Mouse (Mus musculus) lung, embryonic 15.5 days (tissue): ENCODE measurements around the gene Stard8. TPM values are rescaled to one million over a fixed set of nuclear protein-coding genes. Genes with fewer than 3 reads are reported as not detected.
A peak's percentile ranks its signal among the peaks of the same experiment; 100 is the strongest.
"Not testable (repeated sequence)": the region's sequence is repeated elsewhere in the genome, so short reads cannot be mapped to it uniquely, and the experiment has no call there.

ENCODE experiments used
- ATAC-seq: fragments of 200-750 bp; cut with Nextera tagmentation; 2 replicates; pipeline ENCODE4 v1.8.0; 2017; ENCODE audit warnings: moderate number of reproducible peaks, borderline replicate concordance; ENCODE audit not compliant: low FRiP score, low TSS enrichment; ENCODE audit errors: extremely low read depth
- H3K27ac ChIP-seq: fragments of 300-500 bp; sonication (generic); 2 replicates; pipeline ENCODE4 v1.5.1; 2015; ENCODE audit warnings: moderate library complexity, mild to moderate bottlenecking, inconsistent platforms
- H3K27me3 ChIP-seq: fragments of 300-500 bp; sonication (generic); 2 replicates; pipeline ENCODE4 v1.6.1; 2015; ENCODE audit warnings: inconsistent platforms
- H3K36me3 ChIP-seq: fragments of 300-500 bp; sonication (generic); 2 replicates; pipeline ENCODE4 v1.6.1; 2015; ENCODE audit warnings: inconsistent platforms
- H3K4me1 ChIP-seq: fragments of 300-500 bp; sonication (generic); 2 replicates; pipeline ENCODE4 v1.6.1; 2015; ENCODE audit warnings: inconsistent platforms
- H3K4me2 ChIP-seq: fragments of 300-500 bp; sonication (generic); 2 replicates; pipeline ENCODE4 v1.6.1; 2015; ENCODE audit warnings: inconsistent platforms, mild to moderate bottlenecking, moderate library complexity
- H3K4me3 ChIP-seq: fragments of 300-500 bp; sonication (generic); 2 replicates; pipeline ENCODE4 v1.5.1; 2015; ENCODE audit warnings: mild to moderate bottlenecking, inconsistent platforms
- H3K9ac ChIP-seq: fragments of 300-500 bp; sonication (generic); 2 replicates; pipeline ENCODE4 v1.6.1; 2015; ENCODE audit warnings: inconsistent platforms
- H3K9me3 ChIP-seq: fragments of 300-500 bp; sonication (generic); 2 replicates; pipeline ENCODE4 v1.6.1; 2016; ENCODE audit warnings: inconsistent platforms
- WGBS: fragments of 180-500 bp; shearing (Covaris S2); methylation state at CpG from one replicate; pipeline ENCODE4 v1.1.7; 2015; 5-methylcytosine and 5-hydroxymethylcytosine counted together
- polyA plus RNA-seq: library from polyadenylated mRNA; unstranded; fragments of >200 nt; fragmentation: Nextera tagmentation; extraction: Ambion mirVana; gene quantifications from 2 replicates; pipeline ENCODE4 v1.2.1, GENCODE M21; 2015

Stard8 gene
- polyA plus RNA-seq, 1 experiment from 2014 or later, result 16.7 TPM

GRCm38 (mm10) chrX:99067671-99068151 is 64.7 kb downstream of the Stard8 start:
- ATAC-seq, result peak; percentile 84; the same call in 1 of the 2 replicates
- WGBS, result 43% methylated on average over 9 of the region's 9 CpGs

DNA sequence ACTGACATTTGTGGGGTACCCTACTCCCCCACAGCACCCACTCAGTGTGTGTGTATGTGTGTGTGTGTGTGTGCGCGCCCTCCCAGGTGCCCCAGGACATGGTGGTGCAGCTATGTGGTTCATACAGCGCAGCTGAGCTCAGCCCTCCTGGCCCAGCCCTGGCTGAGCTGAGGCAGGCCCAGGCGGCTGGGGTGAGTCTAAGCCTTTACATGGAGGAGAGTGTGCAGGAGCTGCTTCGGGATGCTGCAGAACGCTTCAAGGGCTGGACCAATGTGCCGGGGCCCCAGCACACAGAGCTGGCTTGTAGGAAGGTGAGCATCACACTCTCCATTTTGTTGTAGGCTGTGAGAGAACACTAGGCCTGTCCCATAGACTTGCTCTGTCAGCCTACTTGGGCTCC is 68.1 kb downstream of the Stard8 start:
- ATAC-seq, result no peak
- 90% methylated on average over 7 of the region's 7 CpGs for WGBS
- H3K27me3 ChIP-seq, result peaks cover 3% of the 10 kb centered on the region; the same call in 1 of the 2 replicates

More at GRCm38 (mm10) chrX:99067671-99068151, 64.7 kb downstream of the Stard8 start:
- Histone ChIP-seq H3K9me3 (no peaks in the 10 kb centered on the region), H3K9ac (no peak overlapping the region), H3K4me1 (no peaks in the 10 kb centered on the region), H3K4me3 (no peak overlapping the region), H3K36me3 (no peaks in the 10 kb centered on the region), H3K27ac (no peak overlapping the region), H3K4me2 (no peak overlapping the region), H3K27me3 (peaks cover 3% of the 10 kb centered on the region; the same call in 1 of the 2 replicates)

DNA sequence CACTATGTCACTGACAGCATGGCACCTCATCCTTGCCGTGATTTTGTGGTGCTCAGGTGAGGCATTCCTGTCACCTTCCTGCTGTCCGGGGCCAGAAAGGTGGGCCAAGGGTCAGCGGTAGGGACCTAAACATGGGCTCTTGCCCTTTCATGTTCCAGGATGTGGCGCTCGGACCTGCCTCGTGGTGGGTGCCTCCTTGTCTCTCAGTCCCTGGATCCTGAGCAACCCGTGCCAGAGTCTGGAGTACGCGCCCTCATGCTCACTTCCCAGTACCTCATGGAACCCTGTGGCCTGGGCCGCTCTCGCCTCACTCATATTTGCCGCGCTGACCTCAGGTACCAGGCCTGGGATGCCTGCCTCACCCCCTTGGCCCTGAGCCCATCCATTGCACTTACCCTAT is 69.5 kb downstream of the Stard8 start:
- Histone ChIP-seq H3K4me1 (no peaks in the 10 kb centered on the region), H3K27ac (no peak overlapping the region), H3K27me3 (peaks cover 3% of the 10 kb centered on the region; the same call in 1 of the 2 replicates), H3K4me3 (no peak overlapping the region), H3K36me3 (no peaks in the 10 kb centered on the region), H3K4me2 (no peak overlapping the region), H3K9me3 (no peaks in the 10 kb centered on the region), H3K9ac (no peak overlapping the region)
- 89% methylated on average over 13 of the region's 13 CpGs for WGBS
- ATAC-seq, result no peak

More for the DNA sequence above, 68.1 kb downstream of the Stard8 start:
- H3K4me2 ChIP-seq, result no peak overlapping the region
- H3K36me3 ChIP-seq, result no peaks in the 10 kb centered on the region
- no peak overlapping the region for H3K27ac ChIP-seq
- H3K9me3 ChIP-seq, result no peaks in the 10 kb centered on the region
- H3K9ac ChIP-seq, result no peak overlapping the region
- H3K4me1 ChIP-seq, result no peaks in the 10 kb centered on the region
- H3K4me3 ChIP-seq, result no peak overlapping the region

GRCm38 (mm10) chrX:99075111-99075510 is 72.1 kb downstream of the Stard8 start:
- Histone ChIP-seq H3K9ac (no peak overlapping the region), H3K36me3 (no peaks in the 10 kb centered on the region), H3K4me2 (no peak overlapping the region), H3K4me1 (no peaks in the 10 kb centered on the region), H3K4me3 (no peak overlapping the region), H3K27ac (no peak overlapping the region), H3K9me3 (no peaks in the 10 kb centered on the region), H3K27me3 (no peaks in the 10 kb centered on the region; the same call in 1 of the 2 replicates)
- 71% methylated on average over 5 of the region's 5 CpGs for WGBS
- ATAC-seq, result no peak

GRCm38 (mm10) chrX:99076460-99076859 is 73.4 kb downstream of the Stard8 start:
- Histone ChIP-seq H3K36me3 (no peaks in the 10 kb centered on the region), H3K4me3 (no peak overlapping the region), H3K9me3 (no peaks in the 10 kb centered on the region), H3K27ac (no peak overlapping the region), H3K4me1 (no peaks in the 10 kb centered on the region), H3K27me3 (no peaks in the 10 kb centered on the region; the same call in 1 of the 2 replicates), H3K9ac (no peak overlapping the region), H3K4me2 (no peak overlapping the region)
- ATAC-seq, result no peak
- WGBS, result 63% methylated on average over 4 of the region's 4 CpGs

DNA sequence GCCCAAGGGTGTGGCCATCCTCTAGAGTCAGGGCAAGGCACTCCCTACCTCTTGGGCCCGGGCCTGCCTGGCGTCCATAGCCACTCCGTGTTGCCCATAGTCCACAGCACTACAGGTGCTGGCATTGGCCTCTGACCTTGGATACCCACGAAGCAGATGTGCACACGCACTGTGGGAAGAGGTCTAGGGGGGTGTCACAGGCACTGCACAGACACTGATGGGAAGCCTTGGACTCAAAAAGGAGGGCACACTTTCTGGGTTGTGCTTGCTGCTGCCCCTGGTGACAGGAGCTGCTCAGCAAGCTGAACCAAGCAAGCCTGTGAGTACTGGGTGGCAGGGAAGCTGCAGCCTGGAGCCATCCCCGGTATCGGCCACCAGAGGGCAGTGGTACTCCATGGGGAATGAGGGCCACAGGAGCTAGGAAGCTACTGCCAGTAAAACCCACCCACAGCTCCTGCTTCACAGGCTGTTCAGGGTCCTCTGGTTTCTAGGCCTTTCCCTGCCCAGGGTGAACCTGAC is 75.4 kb downstream of the Stard8 start:
- not testable (repeated sequence) for H3K4me2 ChIP-seq, H3K9ac ChIP-seq

DNA sequence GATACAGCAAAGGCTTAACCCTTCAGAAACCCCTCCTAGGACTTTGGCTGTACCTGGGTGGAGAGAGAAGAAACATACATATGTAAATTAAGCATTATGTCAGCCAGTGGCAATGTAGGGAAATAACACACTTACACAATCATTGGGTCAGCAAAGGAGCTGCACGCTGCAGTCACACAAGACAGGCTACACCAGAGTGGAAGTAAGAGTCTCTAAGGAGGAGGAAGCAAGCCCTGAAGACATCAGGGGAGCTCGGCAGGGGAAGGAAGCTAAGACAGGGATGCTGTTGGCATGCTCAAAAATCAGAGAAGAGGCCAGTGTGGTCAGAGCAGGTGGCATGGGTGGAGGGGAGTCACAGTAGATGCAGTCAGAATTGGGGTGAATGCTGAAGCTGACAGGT is 89.7 kb downstream of the Stard8 start:
- Histone ChIP-seq H3K9me3 (no peaks in the 10 kb centered on the region), H3K4me3 (no peak overlapping the region), H3K4me2 (no peak overlapping the region), H3K36me3 (no peaks in the 10 kb centered on the region), H3K27me3 (no peaks in the 10 kb centered on the region; the same call in 1 of the 2 replicates), H3K4me1 (no peaks in the 10 kb centered on the region), H3K27ac (no peak overlapping the region), H3K9ac (no peak overlapping the region)
- no peak for ATAC-seq
- WGBS, result 57% methylated on average over 2 of the region's 2 CpGs

More for the DNA sequence above, 75.4 kb downstream of the Stard8 start:
- H3K36me3 ChIP-seq, H3K4me1 ChIP-seq, H3K4me3 ChIP-seq, H3K9me3 ChIP-seq, H3K27ac ChIP-seq, H3K27me3 ChIP-seq: not testable (repeated sequence)
- ATAC-seq, result peak; percentile 62; the same call in 1 of the 2 replicates
- 71% methylated on average over 5 of the region's 7 CpGs for WGBS

GRCm38 (mm10) chrX:99111088-99111724 is 108.2 kb downstream of the Stard8 start:
- not testable (repeated sequence) for H3K4me2 ChIP-seq, H3K4me1 ChIP-seq, H3K36me3 ChIP-seq, H3K27ac ChIP-seq, H3K27me3 ChIP-seq, H3K4me3 ChIP-seq, H3K9ac ChIP-seq, H3K9me3 ChIP-seq
- WGBS, result 72% methylated on average over 6 of the region's 10 CpGs
- peak; percentile 46; the same call in 1 of the 2 replicates for ATAC-seq

- Histone ChIP-seq H3K9me3 (no peaks in the 10 kb centered on the region), H3K4me1 (no peaks in the 10 kb centered on the region), H3K4me2 (no peak overlapping the region), H3K27ac (no peak overlapping the region), H3K4me3 (no peak overlapping the region), H3K36me3 (no peaks in the 10 kb centered on the region), H3K9ac (no peak overlapping the region), H3K27me3 (no peaks in the 10 kb centered on the region; the same call in 1 of the 2 replicates)
- WGBS, result 87% methylated on average over 5 of the region's 5 CpGs
- no peak for ATAC-seq
Observed at GRCm38 (mm10) chrX:99119510-99119909, 116.5 kb downstream of the Stard8 start.

Other genes with a start within 250 kb of the Stard8 start
- gene Ophn1, start 112.2 kb upstream of the Stard8 start, polyA plus RNA-seq, result 16.8 and 17.8 TPM in 2 replicates
- gene Yipf6, start 66.9 kb upstream of the Stard8 start, polyA plus RNA-seq, result 29.1 and 31.2 TPM in 2 replicates
- gene Efnb1, start 132.9 kb downstream of the Stard8 start, polyA plus RNA-seq, result 44.1 and 47.3 TPM in 2 replicates